Mouse (Mus musculus) lung, embryonic 14.5 days (tissue): ENCODE measurements around the gene Xylb. TPM values are rescaled to one million over a fixed set of nuclear protein-coding genes. Genes with fewer than 3 reads are reported as not detected.
A peak's percentile ranks its signal among the peaks of the same experiment; 100 is the strongest.

Experiments
- ATAC-seq: fragments of 200-750 bp; cut with Nextera tagmentation; 2 replicates; pipeline ENCODE4 v1.8.0; 2017; ENCODE audit warnings: mild to moderate bottlenecking, moderate TSS enrichment, moderate library complexity; ENCODE audit not compliant: insufficient read depth
- DNase-seq: peaks from one replicate; pipeline ENCODE4 v3.0.0-alpha.2; 2015
- H3K27ac ChIP-seq: fragments of 300-500 bp; sonication (generic); 2 replicates; pipeline ENCODE4 v1.5.1; 2014; ENCODE audit warnings: low read depth, mild to moderate bottlenecking, moderate library complexity
- H3K27me3 ChIP-seq: fragments of 300-500 bp; sonication (generic); 2 replicates; pipeline ENCODE4 v1.6.1; 2014; ENCODE audit warnings: low read length, control low read depth; ENCODE audit not compliant: insufficient read depth
- H3K36me3 ChIP-seq: fragments of 300-500 bp; sonication (generic); 2 replicates; pipeline ENCODE4 v1.6.1; 2014; ENCODE audit warnings: control low read depth; ENCODE audit not compliant: insufficient read depth
- H3K4me1 ChIP-seq: fragments of 300-500 bp; sonication (generic); 2 replicates; pipeline ENCODE4 v1.6.1; 2014; ENCODE audit warnings: antibody characterized with exemption, control low read depth; ENCODE audit not compliant: insufficient read depth
- H3K4me2 ChIP-seq: fragments of 300-500 bp; sonication (generic); 2 replicates; pipeline ENCODE4 v1.6.1; 2014; ENCODE audit warnings: mild to moderate bottlenecking
- H3K4me3 ChIP-seq: fragments of 300-500 bp; sonication (generic); 2 replicates; pipeline ENCODE4 v1.5.1; 2014; ENCODE audit warnings: low read depth, low read length
- H3K9ac ChIP-seq: fragments of 300-500 bp; sonication (generic); 2 replicates; pipeline ENCODE4 v1.6.1; 2014
- H3K9me3 ChIP-seq: fragments of 300-500 bp; sonication (generic); 2 replicates; pipeline ENCODE4 v1.6.1; 2016; ENCODE audit warnings: low read depth, low read length, control low read depth
- CTCF ChIP-seq: IDR thresholded peaks from 2 replicates; pipeline ENCODE4 v1.5.1; 2016; ENCODE audit warnings: antibody characterized with exemption, low read depth
- WGBS: fragments of 180-500 bp; shearing (Covaris S2); extraction: QIAGEN DNeasy Blood & Tissue Kit; methylation state at CpG from one replicate; pipeline ENCODE4 v1.1.7; 2014; 5-methylcytosine and 5-hydroxymethylcytosine counted together
- polyA plus RNA-seq: library from polyadenylated mRNA; unstranded; fragments of >200 nt; fragmentation: Nextera tagmentation; extraction: Ambion mirVana; gene quantifications from 2 replicates; pipeline ENCODE4 v1.2.1, GENCODE M21; 2014

Xylb gene
- polyA plus RNA-seq, 1 experiment from 2014 or later: 7.9 TPM

DNA sequence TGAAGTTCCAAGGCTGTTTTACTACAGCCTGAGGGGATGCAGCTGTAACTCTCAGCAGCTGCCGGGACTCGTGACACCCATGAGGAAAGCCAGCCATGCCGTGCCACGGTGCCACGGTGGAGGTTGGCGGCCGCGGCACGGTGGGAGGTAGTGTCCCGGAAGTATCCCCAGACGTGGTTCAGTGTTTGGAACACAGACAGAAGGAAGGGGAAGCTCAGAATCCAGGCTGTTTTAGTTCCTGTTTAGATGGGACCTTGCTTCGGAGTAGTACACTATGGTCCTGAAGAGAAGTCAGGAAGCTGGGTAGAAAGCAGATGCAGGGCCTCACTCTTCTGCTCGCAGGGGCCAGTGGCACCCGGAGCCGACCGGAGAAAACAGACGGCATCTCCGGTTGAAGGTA, 60.8 kb downstream of the Xylb start:
- H3K4me2 ChIP-seq: no peak overlapping the region
- TF ChIP-seq CTCF: no peak
- 71% methylated on average over 18 of the region's 18 CpGs for WGBS
- DNase-seq: no peak
- H3K36me3 ChIP-seq: no peaks in the 10 kb centered on the region
- H3K4me1 ChIP-seq: peaks cover 15% of the 10 kb centered on the region
- H3K4me3 ChIP-seq: no peak overlapping the region
- no peak overlapping the region for H3K27ac ChIP-seq
- peaks cover 3% of the 10 kb centered on the region; the same call in 1 of the 2 replicates for H3K9me3 ChIP-seq
- H3K27me3 ChIP-seq: no peaks in the 10 kb centered on the region
- no peak for ATAC-seq
- no peak overlapping the region for H3K9ac ChIP-seq

- Histone ChIP-seq H3K27me3 (no peaks in the 10 kb centered on the region), H3K4me3 (no peak overlapping the region), H3K4me2 (no peak overlapping the region), H3K36me3 (no peaks in the 10 kb centered on the region), H3K9me3 (no peaks in the 10 kb centered on the region), H3K9ac (no peak overlapping the region), H3K27ac (peak overlapping the region; percentile 2; the same call in 1 of the 2 replicates), H3K4me1 (peaks cover 22% of the 10 kb centered on the region)
- TF ChIP-seq CTCF: no peak
- WGBS: 58% methylated on average over 12 of the region's 12 CpGs
- no peak for DNase-seq
- no peak for ATAC-seq
Measured at GRCm38 (mm10) chr9:119419852-119420438, 62.8 kb downstream of the Xylb start.

GRCm38 (mm10) chr9:119425217-119425975, 68.2 kb downstream of the Xylb start:
- H3K27me3 ChIP-seq: no peaks in the 10 kb centered on the region
- ATAC-seq: peak; percentile 90
- no peak overlapping the region for H3K4me3 ChIP-seq
- peak; percentile 94 for DNase-seq
- 16% methylated on average over 7 of the region's 7 CpGs for WGBS
- H3K4me2 ChIP-seq: peak overlapping the region; percentile 40; the same call in 1 of the 2 replicates
- peak overlapping the region; percentile 71; the same call in 1 of the 2 replicates for H3K27ac ChIP-seq
- H3K9me3 ChIP-seq: no peaks in the 10 kb centered on the region
- TF ChIP-seq CTCF: 0 out of 2 replicates have a peak, but pooled peaks have one; percentile 7
- peaks cover 19% of the 10 kb centered on the region; the same call in 1 of the 2 replicates for H3K36me3 ChIP-seq
- peak overlapping the region; percentile 25; the same call in 1 of the 2 replicates for H3K9ac ChIP-seq
- H3K4me1 ChIP-seq: peaks cover 23% of the 10 kb centered on the region

DNA sequence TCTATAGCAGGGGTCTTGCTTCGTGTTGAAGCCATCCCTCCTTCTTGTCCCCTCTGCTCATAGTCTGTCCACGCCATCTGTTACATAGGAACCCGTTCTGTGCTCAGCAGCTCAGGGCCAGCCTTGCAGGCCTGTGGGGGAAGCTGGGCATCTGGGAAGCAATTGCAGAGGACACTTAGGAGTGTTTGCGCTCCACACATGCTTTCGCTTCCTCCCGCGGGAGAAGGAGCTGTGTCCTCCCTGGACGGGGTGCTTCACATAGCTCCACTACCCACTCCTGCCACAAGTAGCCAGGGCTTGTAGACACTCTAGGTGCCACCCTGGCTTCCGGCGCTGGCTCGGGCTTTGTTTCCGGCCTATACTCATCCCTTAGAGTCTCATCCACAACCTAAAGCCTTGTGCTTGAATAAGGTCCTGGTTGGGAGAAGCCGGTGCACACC, 68.8 kb downstream of the Xylb start:
- Histone ChIP-seq H3K9me3 (no peaks in the 10 kb centered on the region), H3K27ac (peak overlapping the region; percentile 71; the same call in 1 of the 2 replicates), H3K36me3 (peaks cover 20% of the 10 kb centered on the region; the same call in 1 of the 2 replicates), H3K27me3 (no peaks in the 10 kb centered on the region), H3K4me1 (peaks cover 17% of the 10 kb centered on the region), H3K9ac (no peak overlapping the region), H3K4me2 (no peak overlapping the region), H3K4me3 (no peak overlapping the region)
- no peak; the same call in 1 of the 2 replicates for ATAC-seq
- no peak for DNase-seq
- WGBS: 69% methylated on average over 13 of the region's 13 CpGs
- TF ChIP-seq CTCF: no peak

DNA sequence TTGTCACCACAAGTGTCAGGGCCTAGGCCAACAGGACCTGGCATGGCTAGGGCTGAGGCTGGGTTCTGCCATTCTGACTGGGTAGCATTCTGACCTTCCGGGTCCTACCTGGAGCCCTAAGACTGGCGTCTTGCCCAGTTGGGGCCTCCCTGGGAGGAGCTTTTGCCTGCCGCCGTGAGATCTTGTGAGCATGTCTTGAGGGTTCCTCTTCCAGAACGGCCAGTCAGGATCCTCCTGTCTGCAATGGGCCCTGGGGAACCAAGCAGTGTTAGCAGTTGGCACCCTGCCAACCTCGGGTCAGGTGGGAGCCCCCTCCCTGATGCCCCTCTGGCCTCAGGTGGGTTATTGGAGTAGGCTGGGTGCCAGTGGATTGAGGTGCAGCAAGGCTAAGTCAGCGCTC, 69.3 kb downstream of the Xylb start:
- TF ChIP-seq CTCF: no peak
- ATAC-seq: no peak
- 62% methylated on average over 7 of the region's 7 CpGs for whole genome bisulfite sequencing
- Histone ChIP-seq H3K36me3 (peaks cover 24% of the 10 kb centered on the region; the same call in 1 of the 2 replicates), H3K9me3 (no peaks in the 10 kb centered on the region), H3K9ac (no peak overlapping the region), H3K4me1 (peaks cover 16% of the 10 kb centered on the region), H3K4me2 (no peak overlapping the region), H3K27ac (no peak overlapping the region), H3K4me3 (no peak overlapping the region), H3K27me3 (no peaks in the 10 kb centered on the region)
- DNase-seq: peak; percentile 21

GRCm38 (mm10) chr9:119430311-119430710, 73.1 kb downstream of the Xylb start:
- no peaks in the 10 kb centered on the region for H3K9me3 ChIP-seq
- H3K27ac ChIP-seq: no peak overlapping the region
- DNase-seq: peak; percentile 93
- no peaks in the 10 kb centered on the region for H3K27me3 ChIP-seq
- peaks cover 56% of the 10 kb centered on the region for H3K36me3 ChIP-seq
- peak; percentile 96 for TF ChIP-seq CTCF
- no peak overlapping the region for H3K4me3 ChIP-seq
- peaks cover 6% of the 10 kb centered on the region for H3K4me1 ChIP-seq
- no peak overlapping the region for H3K4me2 ChIP-seq
- 44% methylated on average over 7 of the region's 7 CpGs for WGBS
- peak; percentile 67 for ATAC-seq
- no peak overlapping the region for H3K9ac ChIP-seq

DNA sequence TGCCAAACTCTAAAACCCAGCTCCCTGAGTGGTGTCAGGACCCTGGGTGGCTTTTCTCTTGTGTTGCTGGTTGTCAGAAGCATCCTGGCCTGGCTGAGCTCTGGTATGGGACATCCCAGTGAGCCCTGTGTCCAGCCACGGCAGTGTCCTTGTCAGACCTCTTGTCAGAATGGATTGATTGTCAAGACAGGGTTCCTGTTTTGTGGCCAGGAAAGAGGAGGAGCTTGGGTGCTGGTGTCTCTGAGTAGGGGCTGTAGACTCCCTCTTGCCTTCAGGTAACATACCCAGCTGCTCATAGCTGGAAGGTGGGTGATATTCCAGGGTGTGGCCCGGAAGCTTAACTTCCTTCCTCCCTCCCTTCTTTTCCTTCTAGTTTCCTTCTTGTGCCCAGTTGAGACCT, 78.7 kb downstream of the Xylb start:
- no peak overlapping the region for H3K27ac ChIP-seq
- H3K27me3 ChIP-seq: no peaks in the 10 kb centered on the region
- no peak overlapping the region for H3K9ac ChIP-seq
- TF ChIP-seq CTCF: no peak
- no peak overlapping the region for H3K4me3 ChIP-seq
- DNase-seq (no peak), ATAC-seq (no peak)
- H3K36me3 ChIP-seq: peaks cover 61% of the 10 kb centered on the region
- H3K4me2 ChIP-seq: no peak overlapping the region
- 68% methylated on average over 2 of the region's 2 CpGs for WGBS
- H3K4me1 ChIP-seq: no peaks in the 10 kb centered on the region
- no peaks in the 10 kb centered on the region for H3K9me3 ChIP-seq
